Mouse (Mus musculus): ENCODE measurements around the gene Ggt6.

DNA sequence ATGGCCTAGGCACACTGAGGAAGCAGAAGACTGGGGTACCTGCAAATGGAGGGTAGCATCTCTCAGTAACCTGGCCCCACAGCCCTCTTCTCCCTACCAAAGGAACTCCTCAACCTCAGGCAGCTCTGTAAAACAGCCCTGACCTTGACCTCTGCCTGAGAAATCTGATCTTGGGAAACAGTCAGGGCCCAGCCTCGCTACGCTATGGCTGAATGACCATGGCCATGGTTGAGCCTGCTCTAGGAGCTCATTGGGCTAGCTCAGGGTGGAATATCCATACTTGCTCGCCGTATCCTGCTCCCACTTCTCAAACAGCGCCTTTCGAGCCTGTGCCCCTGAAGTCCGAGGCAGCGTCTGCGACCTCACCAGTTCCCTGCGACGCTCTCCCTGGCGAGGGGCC is 34.3 kb upstream of the Ggt6 start:
- TF ChIP-seq CTCF (IDR thresholded peaks at IDR 0.05; ENCODE audit: low read depth) (no peak), EP300 (IDR thresholded peaks at IDR 0.05; ENCODE audit: low read depth) (no peak)

Data from heart, postnatal 0 days (tissue).